Mouse (Mus musculus): ENCODE data around the gene Ntrk1. TPM values are rescaled to one million over a fixed set of nuclear protein-coding genes. Genes with fewer than 3 reads are reported as not detected.

Gene Ntrk1
- total RNA-seq, 1 experiment, result 3.8 TPM

DNA sequence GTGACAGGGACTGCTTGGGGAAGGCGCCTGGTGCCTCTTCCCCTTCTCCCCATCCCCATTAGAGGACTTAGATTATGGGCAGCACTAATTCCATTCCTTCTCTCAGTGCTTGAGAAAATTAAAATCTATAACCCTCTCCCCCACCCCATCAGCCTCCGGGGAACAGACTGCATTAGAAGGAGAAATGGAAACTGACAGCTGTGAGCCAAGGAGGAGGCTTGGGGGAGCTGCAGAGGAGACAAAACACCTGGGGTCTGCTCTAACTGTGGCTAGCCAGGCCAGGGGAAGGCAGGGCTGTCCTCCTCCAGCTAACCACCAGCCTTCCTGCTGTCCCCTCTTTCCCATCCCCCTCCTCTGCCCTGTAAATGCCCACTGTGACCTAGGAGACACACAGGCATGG, 15.9 kb downstream of the Ntrk1 start:
- no peak overlapping the region for H3K9ac ChIP-seq (ENCODE audit: insufficient read depth, low read depth, low read length, poor library complexity, severe bottlenecking)
- TF ChIP-seq ZC3H11A (IDR thresholded peaks at IDR 0.05; ENCODE audit: borderline replicate concordance, low read depth, low read length) (no peak), CHD2 (IDR thresholded peaks at IDR 0.05; ENCODE audit: low read depth, low read length) (no peak), MAFK (IDR thresholded peaks at IDR 0.05; ENCODE audit: insufficient read depth, low read depth, low read length) (no peak), HCFC1 (IDR thresholded peaks at IDR 0.05; ENCODE audit: borderline replicate concordance, insufficient read depth, low read length) (no peak), ZNF384 (IDR thresholded peaks at IDR 0.05; ENCODE audit: low read depth, low read length) (no peak)
- H3K4me3 ChIP-seq (ENCODE audit: insufficient read depth in 1 of 2, low read depth in 1 of 2, low read length in 2 of 2, poor library complexity in 1 of 2, severe bottlenecking in 1 of 2), result no peak overlapping the region
- no peak for DNase-seq (ENCODE audit: low read depth, low spot score)
- H3K9me3 ChIP-seq (ENCODE audit: control insufficient read depth, insufficient read depth, low read depth, low read length), result no peaks in the 10 kb centered on the region
- no peak overlapping the region for H3K27ac ChIP-seq (ENCODE audit: insufficient read depth, low read depth, low read length, poor library complexity, severe bottlenecking)
- H3K36me3 ChIP-seq (ENCODE audit: control insufficient read depth, insufficient read depth, low read length, poor library complexity, severe bottlenecking), result no peaks in the 10 kb centered on the region
- H3K4me1 ChIP-seq (ENCODE audit: control insufficient read depth in 2 of 2, insufficient read depth in 2 of 2, low read length in 2 of 2, poor library complexity in 1 of 2), result no peaks in the 10 kb centered on the region
- in situ Hi-C loops (cut with MboI; ENCODE audit: low sequenced_read_pairs in 2 of 2, unreplicated experiment in 2 of 2), result no loop called here

DNA sequence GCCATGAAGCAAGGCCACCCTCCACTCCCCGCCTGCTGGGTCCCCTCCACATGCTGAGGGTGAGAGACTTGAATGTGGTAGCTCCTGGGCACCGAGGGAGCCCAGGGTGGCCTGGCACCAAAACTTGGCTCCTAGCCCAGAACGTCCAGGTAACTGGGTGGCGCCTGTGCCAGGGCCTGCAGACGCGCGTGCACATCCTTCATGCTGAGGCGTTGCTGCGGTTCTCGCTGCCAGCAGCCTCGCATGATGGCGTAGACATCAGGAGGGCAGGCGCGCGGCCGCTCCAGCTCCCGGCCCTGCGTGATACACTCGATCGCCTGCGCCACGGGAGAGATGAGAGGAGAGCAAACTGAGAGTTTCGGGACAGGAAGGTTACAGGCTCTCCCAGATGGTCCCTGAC, 16.7 kb downstream of the Ntrk1 start:
- in situ Hi-C loops (cut with MboI; ENCODE audit: low sequenced_read_pairs in 2 of 2, unreplicated experiment in 2 of 2), result no loop called here
- no peak for DNase-seq (ENCODE audit: low read depth, low spot score)
- Histone ChIP-seq H3K36me3 (ENCODE audit: control insufficient read depth, insufficient read depth, low read length, poor library complexity, severe bottlenecking) (no peaks in the 10 kb centered on the region), H3K27ac (ENCODE audit: insufficient read depth, low read depth, low read length, poor library complexity, severe bottlenecking) (no peak overlapping the region), H3K9ac (ENCODE audit: insufficient read depth, low read depth, low read length, poor library complexity, severe bottlenecking) (no peak overlapping the region), H3K4me1 (ENCODE audit: control insufficient read depth in 2 of 2, insufficient read depth in 2 of 2, low read length in 2 of 2, poor library complexity in 1 of 2) (no peaks in the 10 kb centered on the region), H3K9me3 (ENCODE audit: control insufficient read depth, insufficient read depth, low read depth, low read length) (no peaks in the 10 kb centered on the region), H3K4me3 (ENCODE audit: insufficient read depth in 1 of 2, low read depth in 1 of 2, low read length in 2 of 2, poor library complexity in 1 of 2, severe bottlenecking in 1 of 2) (peak overlapping the region in 1 of 2 experiments; percentile 21; a peak in 1 of 4 replicates)
- TF ChIP-seq CHD2 (IDR thresholded peaks at IDR 0.05; ENCODE audit: low read depth, low read length) (no peak), ZC3H11A (IDR thresholded peaks at IDR 0.05; ENCODE audit: borderline replicate concordance, low read depth, low read length) (no peak), ZNF384 (IDR thresholded peaks at IDR 0.05; ENCODE audit: low read depth, low read length) (no peak), HCFC1 (IDR thresholded peaks at IDR 0.05; ENCODE audit: borderline replicate concordance, insufficient read depth, low read length) (no peak), MAFK (IDR thresholded peaks at IDR 0.05; ENCODE audit: insufficient read depth, low read depth, low read length) (no peak)

DNA sequence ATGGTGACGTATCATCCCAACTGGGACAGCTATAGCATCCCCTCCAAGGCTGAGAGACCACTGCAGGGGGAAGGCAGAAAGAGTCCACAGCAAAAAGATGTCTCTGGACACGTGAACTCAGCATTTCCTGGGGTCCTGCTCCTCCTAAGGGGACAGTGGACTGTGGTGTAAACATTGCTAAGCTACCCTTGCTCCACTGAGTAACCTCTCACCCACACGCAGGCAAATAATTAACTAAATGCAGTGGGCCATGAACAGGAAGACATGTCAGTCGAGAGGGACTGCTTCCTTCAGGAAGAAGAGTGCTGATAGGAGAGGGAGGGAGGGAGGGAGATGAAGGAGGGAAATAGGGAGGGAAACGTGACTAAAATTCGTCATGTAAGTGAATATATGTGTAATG, 23.9 kb downstream of the Ntrk1 start:
- no peak for DNase-seq (ENCODE audit: low read depth, low spot score)

DNA sequence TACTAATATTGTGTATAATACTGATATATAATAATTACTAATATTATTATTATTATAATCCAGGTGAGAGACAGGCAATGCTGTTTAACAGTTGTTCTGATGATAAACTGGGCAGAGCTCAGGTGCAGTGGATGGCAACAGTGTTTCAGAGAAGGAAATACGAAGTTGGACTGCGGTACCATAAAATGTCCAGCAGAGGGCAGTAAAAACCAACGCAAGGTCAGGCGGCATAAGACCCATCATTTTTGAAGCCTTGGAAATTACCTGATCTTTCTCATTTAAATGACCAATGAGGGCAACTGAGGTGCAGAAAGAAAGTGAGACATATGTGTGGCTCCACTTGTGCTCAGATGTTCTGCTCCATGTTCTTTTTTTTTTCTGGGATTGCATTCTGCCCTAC, 24.7 kb downstream of the Ntrk1 start:
- Histone ChIP-seq H3K9ac (ENCODE audit: insufficient read depth, low read depth, low read length, poor library complexity, severe bottlenecking) (no peak overlapping the region), H3K4me1 (ENCODE audit: control insufficient read depth in 2 of 2, insufficient read depth in 2 of 2, low read length in 2 of 2, poor library complexity in 1 of 2) (no peaks in the 10 kb centered on the region), H3K36me3 (ENCODE audit: control insufficient read depth, insufficient read depth, low read length, poor library complexity, severe bottlenecking) (no peaks in the 10 kb centered on the region), H3K27ac (ENCODE audit: insufficient read depth, low read depth, low read length, poor library complexity, severe bottlenecking) (no peak overlapping the region), H3K9me3 (ENCODE audit: control insufficient read depth, insufficient read depth, low read depth, low read length) (no peaks in the 10 kb centered on the region), H3K4me3 (ENCODE audit: insufficient read depth in 1 of 2, low read depth in 1 of 2, low read length in 2 of 2, poor library complexity in 1 of 2, severe bottlenecking in 1 of 2) (no peak overlapping the region)
- TF ChIP-seq ZC3H11A (IDR thresholded peaks at IDR 0.05; ENCODE audit: borderline replicate concordance, low read depth, low read length), result no peak
- TF ChIP-seq HCFC1 (IDR thresholded peaks at IDR 0.05; ENCODE audit: borderline replicate concordance, insufficient read depth, low read length), result no peak
- TF ChIP-seq ZNF384 (IDR thresholded peaks at IDR 0.05; ENCODE audit: low read depth, low read length), result no peak
- TF ChIP-seq CHD2 (IDR thresholded peaks at IDR 0.05; ENCODE audit: low read depth, low read length), result no peak
- TF ChIP-seq MAFK (IDR thresholded peaks at IDR 0.05; ENCODE audit: insufficient read depth, low read depth, low read length), result no peak
- DNase-seq (ENCODE audit: low read depth, low spot score), result peak; percentile 62
- in situ Hi-C loops (cut with MboI; ENCODE audit: low sequenced_read_pairs in 2 of 2, unreplicated experiment in 2 of 2), result no loop called here

More for the DNA sequence above, 23.9 kb downstream of the Ntrk1 start:
- Histone ChIP-seq H3K9me3 (ENCODE audit: control insufficient read depth, insufficient read depth, low read depth, low read length) (no peaks in the 10 kb centered on the region), H3K27ac (ENCODE audit: insufficient read depth, low read depth, low read length, poor library complexity, severe bottlenecking) (no peak overlapping the region), H3K4me3 (ENCODE audit: insufficient read depth in 1 of 2, low read depth in 1 of 2, low read length in 2 of 2, poor library complexity in 1 of 2, severe bottlenecking in 1 of 2) (no peak overlapping the region), H3K4me1 (ENCODE audit: control insufficient read depth in 2 of 2, insufficient read depth in 2 of 2, low read length in 2 of 2, poor library complexity in 1 of 2) (no peaks in the 10 kb centered on the region), H3K36me3 (ENCODE audit: control insufficient read depth, insufficient read depth, low read length, poor library complexity, severe bottlenecking) (no peaks in the 10 kb centered on the region), H3K9ac (ENCODE audit: insufficient read depth, low read depth, low read length, poor library complexity, severe bottlenecking) (no peak overlapping the region)
- in situ Hi-C loops (cut with MboI; ENCODE audit: low sequenced_read_pairs in 2 of 2, unreplicated experiment in 2 of 2), result no loop called here
- TF ChIP-seq HCFC1 (IDR thresholded peaks at IDR 0.05; ENCODE audit: borderline replicate concordance, insufficient read depth, low read length) (no peak), ZNF384 (IDR thresholded peaks at IDR 0.05; ENCODE audit: low read depth, low read length) (no peak)

- no peak overlapping the region for H3K9ac ChIP-seq (ENCODE audit: insufficient read depth, low read depth, low read length, poor library complexity, severe bottlenecking)
- no peak overlapping the region for H3K27ac ChIP-seq (ENCODE audit: insufficient read depth, low read depth, low read length, poor library complexity, severe bottlenecking)
- TF ChIP-seq CHD2 (IDR thresholded peaks at IDR 0.05; ENCODE audit: low read depth, low read length) (no peak), ZC3H11A (IDR thresholded peaks at IDR 0.05; ENCODE audit: borderline replicate concordance, low read depth, low read length) (no peak), HCFC1 (IDR thresholded peaks at IDR 0.05; ENCODE audit: borderline replicate concordance, insufficient read depth, low read length) (no peak), MAFK (IDR thresholded peaks at IDR 0.05; ENCODE audit: insufficient read depth, low read depth, low read length) (no peak), ZNF384 (IDR thresholded peaks at IDR 0.05; ENCODE audit: low read depth, low read length) (no peak)
- no peaks in the 10 kb centered on the region for H3K9me3 ChIP-seq (ENCODE audit: control insufficient read depth, insufficient read depth, low read depth, low read length)
- H3K4me1 ChIP-seq (ENCODE audit: control insufficient read depth in 2 of 2, insufficient read depth in 2 of 2, low read length in 2 of 2, poor library complexity in 1 of 2), result 0 out of 4 replicates have a peak, but pooled peaks cover 0 to 3% of the 10 kb centered on the region in 2 experiments
- no peak for DNase-seq (ENCODE audit: low read depth, low spot score)
- no peak overlapping the region for H3K4me3 ChIP-seq (ENCODE audit: insufficient read depth in 1 of 2, low read depth in 1 of 2, low read length in 2 of 2, poor library complexity in 1 of 2, severe bottlenecking in 1 of 2)
- in situ Hi-C loops (cut with MboI; ENCODE audit: low sequenced_read_pairs in 2 of 2, unreplicated experiment in 2 of 2), result no loop called here
- no peaks in the 10 kb centered on the region for H3K36me3 ChIP-seq (ENCODE audit: control insufficient read depth, insufficient read depth, low read length, poor library complexity, severe bottlenecking)
Observed at GRCm38 (mm10) chr3:87769506-87769905, 25.5 kb downstream of the Ntrk1 start.

Data from ES-E14 (cell line).